Mouse (Mus musculus) liver, adult 2 months (tissue): Measurements from ENCODE around the gene Tbx6.

Experiments
- CTCF ChIP-seq: fragments of 200-500 bp; IDR thresholded peaks from 2 replicates; pipeline ENCODE4 v1.5.1; 2011; ENCODE audit warnings: low read depth, low read length, control low read depth
- POLR2A ChIP-seq: fragments of 200-500 bp; IDR thresholded peaks from 2 replicates; pipeline ENCODE4 v1.6.1; 2011; ENCODE audit warnings: low read length, control low read depth; ENCODE audit not compliant: insufficient read depth; ENCODE audit errors: extremely low read depth

- TF ChIP-seq CTCF (no peak), POLR2A (no peak)
These were observed 34.5 kb downstream of the Tbx6 start for GRCm38 (mm10) chr7:126815726-126816222.
